Mouse (Mus musculus) urinary bladder, postnatal 25 days (tissue): ENCODE data around the gene Tekt5.

Experiments
- DNase-seq: peaks from one replicate; pipeline ENCODE4 v3.0.0; 2022; ENCODE audit warnings: low spot score

Gene Tekt5

DNA sequence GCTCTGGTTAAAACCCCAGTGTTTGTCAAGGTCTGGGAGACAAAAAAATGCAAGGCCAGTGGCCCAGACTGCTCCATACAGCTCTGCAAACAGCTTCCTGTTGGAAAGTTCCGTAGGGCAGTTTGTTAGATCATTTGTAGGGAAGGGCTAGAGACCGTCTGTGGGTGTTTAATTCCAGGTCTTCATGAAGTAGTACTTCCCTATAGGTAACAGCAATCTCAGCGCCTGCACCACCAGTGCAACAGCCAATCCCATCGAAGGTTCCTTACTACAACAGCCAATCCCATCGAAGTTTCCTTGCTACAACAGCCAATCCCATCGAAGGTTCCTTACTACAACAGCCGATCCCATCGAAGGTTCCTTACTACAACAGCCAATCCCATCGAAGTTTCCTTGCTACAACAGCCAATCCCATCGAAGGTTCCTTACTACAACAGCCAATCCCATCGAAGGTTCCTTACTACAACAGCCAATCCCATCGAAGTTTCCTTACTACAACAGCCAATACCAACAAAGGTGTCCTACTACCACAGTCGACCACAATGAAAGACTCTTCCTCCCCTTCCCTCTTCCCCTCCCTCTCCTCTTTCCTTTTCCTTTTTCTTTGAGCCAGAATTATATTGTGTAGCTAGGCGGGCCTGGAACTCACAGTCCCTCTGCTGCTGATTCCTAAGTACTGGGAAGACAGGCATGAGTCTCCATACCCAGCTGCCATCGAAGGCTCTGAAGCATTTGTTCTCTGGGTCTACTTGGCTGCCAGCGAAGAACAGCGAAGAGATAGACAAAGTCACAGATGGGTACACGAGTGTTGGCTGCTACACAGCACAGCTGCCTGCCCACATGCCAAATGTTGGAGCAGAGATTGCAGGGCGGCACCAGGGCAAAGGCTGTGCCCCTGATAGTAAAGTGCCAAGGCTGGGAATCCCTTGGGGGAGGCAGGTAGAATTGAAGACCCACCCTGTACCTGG, 58.6 kb downstream of the Tekt5 start:
- no peak for DNase-seq

DNA sequence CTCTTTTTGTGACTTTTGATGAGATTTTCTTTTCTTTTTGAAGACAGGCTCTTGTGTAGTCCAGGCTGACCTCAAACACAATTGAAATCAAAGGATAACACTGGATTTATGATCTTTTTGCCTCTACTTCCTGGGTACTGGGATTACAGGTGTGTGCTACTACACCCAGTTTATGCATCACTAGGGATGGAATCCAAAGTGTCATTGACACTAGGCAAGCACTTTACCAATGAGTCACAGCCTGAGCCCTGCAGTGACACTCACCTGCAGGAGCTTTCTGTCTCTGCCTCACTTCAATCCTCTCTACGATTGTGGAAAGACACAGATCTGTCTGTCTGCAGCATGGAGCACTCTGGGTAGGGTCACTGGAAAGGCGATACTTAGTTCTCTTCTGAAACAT, 59.3 kb downstream of the Tekt5 start:
- no peak for DNase-seq

DNA sequence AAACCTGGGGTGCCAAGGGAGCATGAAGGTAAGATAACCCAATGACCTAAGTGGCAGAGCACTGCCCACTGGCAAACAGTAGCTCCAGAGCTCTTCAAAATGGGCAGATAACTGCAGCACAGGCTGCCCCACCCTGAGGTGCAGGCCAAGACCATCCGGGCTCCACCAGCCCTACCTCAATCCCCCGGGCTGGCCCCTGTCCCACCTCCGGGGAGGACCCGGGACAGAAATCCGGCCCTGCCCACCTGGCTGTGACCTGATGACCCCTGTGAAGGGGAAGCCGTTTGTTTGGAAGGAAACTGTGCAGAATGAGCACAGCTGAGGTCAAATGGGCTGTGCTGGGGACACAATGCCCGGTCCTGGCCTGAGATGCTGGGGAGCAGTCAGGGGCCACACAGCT, 62.6 kb downstream of the Tekt5 start:
- no peak for DNase-seq

DNA sequence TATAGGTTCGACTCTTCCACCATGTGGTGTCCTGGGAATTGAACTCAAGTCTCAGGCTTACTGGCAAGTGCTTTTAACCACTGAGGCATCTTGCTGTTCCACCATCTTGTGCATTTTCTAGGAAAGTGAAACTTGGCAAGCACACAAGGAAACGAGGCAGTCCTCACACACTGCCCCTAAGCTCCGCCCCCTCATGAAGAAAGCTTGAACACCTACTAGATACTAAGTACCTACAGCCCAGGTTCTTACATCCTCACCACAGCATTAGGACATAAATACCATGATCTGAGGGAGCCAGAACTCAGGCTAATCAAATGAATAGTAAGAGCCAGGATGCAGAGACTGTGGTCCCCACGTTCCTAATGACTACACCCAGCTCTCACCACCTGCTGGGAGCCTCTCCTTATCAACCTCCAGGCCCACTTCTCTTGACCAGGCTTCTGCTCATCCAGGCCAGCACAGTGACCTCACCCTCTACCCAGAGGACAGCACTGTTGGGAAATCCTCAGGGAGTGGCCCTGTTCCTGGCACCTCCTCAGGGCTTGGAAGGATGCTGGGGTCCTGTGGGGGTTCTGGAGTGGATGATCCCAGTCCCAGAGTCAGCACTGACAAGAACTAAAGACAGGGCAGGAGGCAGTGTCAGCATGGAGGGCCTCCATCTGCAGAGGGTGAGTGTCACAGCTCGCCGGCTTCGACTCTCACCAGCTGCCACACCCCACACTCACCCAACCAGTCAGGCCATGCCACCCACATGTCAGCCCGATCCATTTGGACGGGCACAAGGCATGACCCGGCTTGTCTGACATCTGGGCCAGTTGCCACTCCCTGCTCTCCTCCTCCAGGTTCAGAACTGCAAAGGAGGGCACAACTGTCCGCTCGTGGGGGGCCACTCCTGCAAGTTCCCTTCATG, 64.4 kb downstream of the Tekt5 start:
- DNase-seq: peak; percentile 64

DNA sequence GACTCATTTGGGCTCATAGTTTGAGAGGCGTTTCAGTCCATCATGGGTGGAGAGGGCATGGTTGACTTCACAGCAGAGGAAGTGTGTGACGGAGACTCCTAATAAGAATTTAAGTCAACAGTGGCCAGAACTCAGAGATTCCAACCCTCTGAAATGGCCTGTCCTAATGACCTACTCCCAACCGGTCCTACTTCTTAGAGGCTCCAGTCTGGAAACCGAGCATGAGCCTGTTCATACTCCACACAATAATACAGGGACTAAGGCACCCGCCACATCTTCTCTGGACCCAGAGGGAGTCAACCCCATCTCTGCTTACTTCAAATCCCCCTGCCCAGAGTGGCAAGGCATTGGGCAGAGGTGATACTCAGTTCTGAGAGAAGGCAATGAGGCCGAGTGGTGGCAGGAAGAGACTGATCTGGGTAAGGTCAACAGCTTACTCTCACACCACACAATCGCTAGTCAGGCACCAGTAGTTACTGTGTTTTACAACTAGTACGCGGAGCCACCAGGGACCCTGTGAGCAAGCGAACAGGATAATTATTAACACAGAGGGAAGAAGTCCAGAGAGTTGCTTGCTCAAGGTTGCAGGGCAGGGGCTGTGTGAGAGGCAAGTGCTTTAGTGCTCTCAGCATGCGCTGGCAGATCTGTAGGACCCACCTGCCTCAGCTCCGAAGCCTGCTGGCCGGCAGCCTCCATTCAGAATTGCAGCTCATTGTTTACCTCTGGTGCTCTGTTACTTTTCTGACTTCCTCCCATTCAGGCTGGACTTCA, 67.5 kb downstream of the Tekt5 start:
- no peak for DNase-seq

DNA sequence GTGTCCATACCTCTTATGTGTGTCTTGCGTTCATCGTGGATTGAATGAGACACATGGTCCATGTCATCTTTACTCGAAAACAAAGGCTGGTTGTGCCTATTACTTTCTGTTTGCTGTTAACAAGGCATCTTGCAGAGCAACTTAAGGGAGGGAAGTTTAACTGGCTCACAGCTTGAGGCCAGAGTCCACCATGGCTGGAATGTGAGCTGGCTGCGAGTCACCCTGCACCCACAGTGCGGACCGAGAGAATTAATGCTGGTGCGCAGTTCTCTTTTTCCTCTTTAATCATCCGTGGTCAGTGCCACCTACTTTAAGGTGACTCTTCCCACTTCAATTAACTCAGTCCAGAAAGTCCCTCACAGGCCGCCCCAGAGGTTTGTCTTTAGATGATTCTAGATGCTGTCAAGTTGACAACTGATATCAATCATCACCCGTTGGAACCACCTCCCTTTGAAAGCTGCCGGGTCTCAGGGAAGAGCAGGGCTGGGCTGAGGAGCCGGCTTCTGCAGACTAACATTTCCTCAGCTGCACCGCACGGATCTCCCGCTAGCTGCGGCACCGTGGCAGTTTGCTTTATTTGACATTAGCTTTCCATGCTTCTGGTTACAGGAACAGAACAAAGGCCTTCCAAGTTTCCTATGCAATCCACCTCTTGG, 75.2 kb downstream of the Tekt5 start:
- no peak for DNase-seq

DNA sequence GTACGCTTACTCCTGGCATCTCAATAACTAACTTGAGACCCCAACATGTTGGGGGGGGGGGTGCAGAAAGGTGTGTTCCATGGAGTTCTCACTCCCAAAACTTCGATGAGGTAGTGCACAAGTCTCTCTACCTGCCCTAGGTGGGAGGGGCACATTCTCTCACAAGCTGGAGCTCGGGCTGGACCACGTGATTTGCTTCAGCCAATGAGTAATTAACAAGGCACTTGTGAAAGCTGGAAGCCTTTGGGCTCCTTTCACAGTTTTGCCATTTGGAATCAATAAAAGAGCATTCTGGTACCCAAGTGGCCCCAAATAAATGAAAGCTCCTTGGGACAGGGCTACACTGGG, 78.1 kb downstream of the Tekt5 start:
- no peak for DNase-seq

DNA sequence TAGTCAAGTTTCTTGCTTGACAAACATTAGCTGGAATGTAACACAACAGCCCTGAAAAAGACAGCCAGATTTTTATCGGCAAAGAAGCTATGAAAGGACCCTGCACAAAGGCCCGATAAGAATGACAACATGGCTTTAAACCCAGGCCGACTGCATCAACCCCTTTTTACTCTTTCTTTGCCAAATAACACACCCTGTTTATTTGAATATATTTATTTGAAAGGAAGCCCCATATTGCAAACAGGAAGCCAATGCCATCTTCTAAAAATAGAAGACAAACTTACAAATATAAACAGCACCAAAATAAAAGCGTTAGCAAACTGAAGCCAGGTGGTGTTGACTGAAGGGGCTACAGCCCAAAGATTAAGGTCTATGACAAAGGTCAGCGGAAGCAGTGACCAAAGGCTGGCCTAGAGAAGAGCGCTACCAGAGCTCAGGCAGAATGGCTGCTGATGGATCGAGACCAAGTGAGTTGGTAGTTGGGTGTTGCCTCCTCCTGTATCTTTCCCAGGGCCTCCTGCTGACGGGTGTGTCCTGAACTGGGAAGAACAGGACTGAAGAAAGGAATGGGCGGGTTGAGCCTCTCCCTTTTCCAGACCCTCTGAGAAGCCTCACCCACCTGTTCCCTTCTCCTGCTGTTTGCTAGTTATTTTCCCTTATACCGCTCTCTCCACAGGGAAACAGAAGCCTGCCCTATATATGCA, 78.6 kb downstream of the Tekt5 start:
- no peak for DNase-seq

DNA sequence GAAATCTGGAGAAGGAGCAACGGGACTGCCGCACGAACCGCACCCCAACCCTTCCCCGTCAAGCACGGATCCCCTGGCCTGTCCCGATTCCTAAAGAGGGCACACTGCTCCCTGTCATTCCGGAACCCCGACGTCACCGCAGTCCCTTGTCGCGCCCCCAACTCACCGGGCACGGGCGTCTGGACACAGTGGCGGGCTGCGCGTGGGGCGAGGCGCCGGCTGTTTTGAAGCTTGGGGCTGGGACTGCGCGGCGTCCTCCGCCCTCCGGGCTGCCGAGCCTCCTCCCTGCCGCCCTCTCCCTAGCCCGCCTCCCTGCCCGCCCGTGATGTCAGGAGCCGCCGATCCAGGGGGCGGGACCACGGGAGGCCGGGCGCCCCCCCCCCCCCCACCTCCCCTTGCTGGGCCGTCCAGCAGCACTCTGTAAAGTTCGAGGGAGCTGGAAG, 81.6 kb downstream of the Tekt5 start, which contains the start of gene Emp2:
TSS of gene Emp2 (minus strand) at position 323 of the 443 bp plus-strand sequence.
- DNase-seq: peak; percentile 71

DNA sequence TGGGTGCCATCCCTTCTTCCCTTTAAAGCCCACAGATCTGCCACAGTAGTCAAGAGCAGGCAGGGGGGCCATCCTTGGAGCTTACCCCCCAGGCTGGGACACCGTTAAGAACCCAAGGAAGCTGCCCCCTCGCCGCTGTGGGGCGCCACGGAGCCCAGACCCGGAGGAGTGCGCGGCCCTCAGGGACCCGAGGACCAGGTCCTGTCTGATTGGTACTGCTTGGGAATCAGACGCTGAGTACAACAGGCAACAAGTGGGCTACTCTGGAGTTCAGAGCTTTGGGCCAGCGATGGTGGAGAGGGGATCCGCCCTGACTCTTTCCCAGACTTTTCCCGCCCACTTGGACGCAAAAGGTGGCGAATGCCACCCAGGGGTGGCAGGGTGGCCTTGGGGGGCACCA, 82.1 kb downstream of the Tekt5 start:
- DNase-seq: peak; percentile 40

DNA sequence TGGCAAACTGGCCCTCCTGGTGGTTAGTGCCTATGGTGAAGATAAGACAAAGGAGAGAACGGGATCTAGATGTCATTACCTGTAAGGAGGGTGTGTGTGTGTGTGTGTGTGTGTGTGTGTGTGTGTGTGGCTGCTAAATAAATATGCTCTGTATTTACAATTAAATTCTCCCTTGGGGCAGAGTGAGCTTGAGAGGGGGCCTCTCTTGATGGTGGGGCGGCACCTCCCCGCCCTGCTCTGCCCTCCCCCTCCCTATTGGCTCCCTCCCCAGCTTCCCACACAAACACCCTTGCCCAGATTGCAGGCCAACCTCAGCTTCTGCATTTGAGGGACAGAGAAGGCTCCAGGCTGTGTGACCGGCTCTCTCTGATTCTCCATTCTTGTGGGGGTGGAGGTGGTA, 83.3 kb downstream of the Tekt5 start:
- no peak for DNase-seq

DNA sequence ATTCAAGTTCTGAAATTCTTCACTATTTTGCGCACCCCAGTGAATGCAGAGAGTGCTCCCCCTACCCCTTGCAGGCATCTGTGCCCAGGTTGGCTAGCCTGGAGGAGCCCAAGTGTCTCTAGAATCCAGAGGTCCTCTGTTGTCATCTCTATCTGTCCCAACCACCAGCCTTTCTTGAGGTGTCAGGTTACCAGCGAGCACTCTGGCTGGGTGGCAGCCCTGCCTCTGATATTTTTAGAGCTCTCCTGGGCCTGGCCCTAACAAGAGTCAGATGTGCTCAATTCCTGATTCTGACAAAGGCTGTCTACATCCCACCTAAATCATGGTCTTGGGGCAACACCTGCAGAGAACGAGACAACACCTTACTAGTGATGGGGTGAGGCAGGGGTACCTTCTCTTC, 84.2 kb downstream of the Tekt5 start:
- no peak for DNase-seq

DNA sequence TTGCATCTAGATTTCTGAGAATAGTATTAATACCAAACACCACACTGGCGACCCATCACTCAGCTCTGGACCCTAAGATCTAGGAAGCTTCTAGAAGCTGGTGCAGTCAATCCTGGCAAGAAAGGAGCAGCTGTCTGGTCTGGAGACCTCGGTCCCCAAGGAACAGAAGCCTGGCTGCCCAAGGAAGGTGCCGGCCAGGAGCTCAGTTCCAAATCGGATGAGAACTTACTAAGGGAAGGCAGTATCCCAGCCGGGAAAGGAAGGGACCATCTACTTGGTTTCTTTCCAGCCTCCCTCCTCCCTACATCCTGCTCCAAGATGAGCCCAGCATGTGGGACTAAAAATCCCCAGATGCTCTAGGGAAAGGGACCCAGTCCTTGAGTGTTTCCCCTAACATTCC, 84.8 kb downstream of the Tekt5 start:
- DNase-seq: no peak
